Mouse (Mus musculus): Measurements from ENCODE around the gene Ntpcr.

GRCm38 (mm10) chr8:125680851-125681408 lies 48.8 kb upstream of the Ntpcr start:
- TF ChIP-seq POLR2AphosphoS5 (IDR thresholded peaks at IDR 0.05; ENCODE audit: borderline replicate concordance, low read depth, low read length) (no peak), UBTF (IDR thresholded peaks at IDR 0.05; ENCODE audit: borderline replicate concordance, insufficient read depth, low read depth, low read length) (no peak), TAL1 (IDR thresholded peaks at IDR 0.05; ENCODE audit: low read length) (no peak), MYB (IDR thresholded peaks at IDR 0.05; ENCODE audit: low read depth, low read length) (no peak), MXI1 (IDR thresholded peaks at IDR 0.05; ENCODE audit: low read depth, low read length) (no peak), USF1 (IDR thresholded peaks at IDR 0.05; ENCODE audit: low read depth, low read length) (no peak), CHD2 (IDR thresholded peaks at IDR 0.05; ENCODE audit: low read length) (no peak), ZNF384 (IDR thresholded peaks at IDR 0.05; ENCODE audit: low read depth, low read length) (no peak)

Measured in MEL (cell line).